Mouse (Mus musculus): ENCODE measurements around the gene Cep83.

DNA sequence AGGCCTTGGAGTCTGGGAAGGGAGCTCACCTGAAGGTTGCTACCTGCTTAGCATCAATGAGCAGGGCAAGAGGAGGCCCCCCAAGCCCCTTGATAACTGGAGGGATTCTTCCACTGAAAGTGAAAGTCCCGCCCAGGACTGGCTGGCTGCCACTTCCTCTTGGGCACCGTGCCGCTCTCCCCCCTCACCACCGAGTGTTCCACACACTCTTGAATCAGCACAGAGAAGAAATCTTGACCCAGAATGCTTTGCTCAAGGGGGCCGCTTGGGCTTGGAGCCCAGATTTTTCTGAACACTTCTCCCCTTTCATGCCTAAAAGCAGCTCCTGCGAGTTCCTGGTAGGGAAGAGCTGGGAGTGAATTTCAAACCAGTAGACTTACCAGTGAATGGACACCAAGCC, 141.0 kb downstream of the Cep83 start:
- no peak for TF ChIP-seq POLR2A (IDR thresholded peaks at IDR 0.05; ENCODE audit: control insufficient read depth, low read depth, low read length)
- no peak for TF ChIP-seq CTCF (IDR thresholded peaks at IDR 0.05; ENCODE audit: control insufficient read depth, insufficient read depth, insufficient replicate concordance, low read depth, low read length)
